Mouse (Mus musculus): ENCODE results near the gene Yes1. TPM values are rescaled to one million over a fixed set of nuclear protein-coding genes. Genes with fewer than 3 reads are reported as not detected.

The Yes1 gene
- total RNA-seq, 2 experiments from 2014 or later: 32.7 to 44.0 TPM

Other genes with a start within 250 kb of the Yes1 start
- 100 to 1,000 TPM; 347 to 518 TPM for gene Ppp1cb, start 152.3 kb upstream of the Yes1 start, total RNA-seq (2021)
- 10 to 100 TPM; 62.7 to 63.9 TPM for gene Pisd, start 174.5 kb downstream of the Yes1 start, total RNA-seq (2021)
- gene Gm20671, start 215.9 kb downstream of the Yes1 start, total RNA-seq (2021): not detected
- gene Prr14l, start 243.1 kb downstream of the Yes1 start, total RNA-seq (2021): 10 to 100 TPM; 27.5 to 34.5 TPM

Measured in adrenal gland, adult 18-20 months (tissue).